Mouse (Mus musculus) olfactory bulb, adult 2 months (tissue): ENCODE measurements around the gene Flvcr2.

ENCODE experiments used
- CTCF ChIP-seq: fragments of 200-500 bp; IDR thresholded peaks from 2 replicates; pipeline ENCODE4 v1.5.1; 2012; ENCODE audit warnings: low read depth, mild to moderate bottlenecking, low read length, moderate library complexity; ENCODE audit not compliant: insufficient read depth
- POLR2A ChIP-seq: fragments of 200-500 bp; IDR thresholded peaks from 2 replicates; pipeline ENCODE4 v1.6.1; 2012; ENCODE audit warnings: mild to moderate bottlenecking, low read depth, low read length, moderate library complexity; ENCODE audit not compliant: insufficient read depth

DNA sequence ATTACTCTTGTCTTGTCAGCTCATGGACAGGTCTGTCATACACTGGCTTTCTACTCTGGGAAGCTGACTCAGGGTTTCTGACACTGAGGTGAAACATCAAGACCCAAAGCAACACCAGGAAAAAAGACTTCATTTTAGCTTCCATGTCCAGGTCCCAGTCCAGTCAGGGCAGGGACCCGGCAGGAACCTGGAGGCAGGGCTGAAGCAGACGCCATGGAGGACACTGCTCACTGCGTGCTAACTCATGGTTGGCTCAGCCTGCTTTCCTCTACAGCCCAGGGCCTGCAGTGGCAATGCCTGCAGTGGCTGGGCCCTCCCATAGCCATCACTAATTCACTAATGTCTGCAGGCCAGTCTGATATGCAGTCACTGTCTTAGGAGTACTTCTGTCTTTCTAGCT is 82.5 kb downstream of the Flvcr2 start:
- no peak for TF ChIP-seq CTCF
- no peak for TF ChIP-seq POLR2A
